Mouse (Mus musculus): ENCODE data around the gene Rfesd. TPM values are rescaled to one million over a fixed set of nuclear protein-coding genes. Genes with fewer than 3 reads are reported as not detected.

Gene Rfesd
- polyA plus RNA-seq, 1 experiment from 2014 or later: 21.2 TPM

GRCm38 (mm10) chr13:76056261-76056724 is 37.8 kb upstream of the Rfesd start:
- Histone ChIP-seq H3K27ac (0 out of 2 replicates have a peak overlapping the region, but pooled peaks have one; percentile 3), H3K9ac (peak overlapping the region; percentile 61), H3K9me3 (ENCODE audit: control insufficient read depth, low read length) (no peaks in the 10 kb centered on the region), H3K4me1 (replicated peaks; ENCODE audit: control insufficient read depth, insufficient read depth, low read length) (no peaks in the 10 kb centered on the region), H3K4me2 (replicated peaks) (peak overlapping the region; percentile 98), H3K4me3 (replicated peaks; ENCODE audit: low read length) (peak overlapping the region; percentile 53), H3K27me3 (ENCODE audit: control insufficient read depth, insufficient read depth, low read length) (peaks cover 29% of the 10 kb centered on the region), H3K36me3 (replicated peaks; ENCODE audit: control insufficient read depth, insufficient read depth) (no peaks in the 10 kb centered on the region)
- ATAC-seq (ENCODE audit: low FRiP score) (peak; percentile 91), DNase-seq (ENCODE audit: low spot score) (peak; percentile 66)
- WGBS: under 1% methylated on average over 34 of the region's 34 CpGs

DNA sequence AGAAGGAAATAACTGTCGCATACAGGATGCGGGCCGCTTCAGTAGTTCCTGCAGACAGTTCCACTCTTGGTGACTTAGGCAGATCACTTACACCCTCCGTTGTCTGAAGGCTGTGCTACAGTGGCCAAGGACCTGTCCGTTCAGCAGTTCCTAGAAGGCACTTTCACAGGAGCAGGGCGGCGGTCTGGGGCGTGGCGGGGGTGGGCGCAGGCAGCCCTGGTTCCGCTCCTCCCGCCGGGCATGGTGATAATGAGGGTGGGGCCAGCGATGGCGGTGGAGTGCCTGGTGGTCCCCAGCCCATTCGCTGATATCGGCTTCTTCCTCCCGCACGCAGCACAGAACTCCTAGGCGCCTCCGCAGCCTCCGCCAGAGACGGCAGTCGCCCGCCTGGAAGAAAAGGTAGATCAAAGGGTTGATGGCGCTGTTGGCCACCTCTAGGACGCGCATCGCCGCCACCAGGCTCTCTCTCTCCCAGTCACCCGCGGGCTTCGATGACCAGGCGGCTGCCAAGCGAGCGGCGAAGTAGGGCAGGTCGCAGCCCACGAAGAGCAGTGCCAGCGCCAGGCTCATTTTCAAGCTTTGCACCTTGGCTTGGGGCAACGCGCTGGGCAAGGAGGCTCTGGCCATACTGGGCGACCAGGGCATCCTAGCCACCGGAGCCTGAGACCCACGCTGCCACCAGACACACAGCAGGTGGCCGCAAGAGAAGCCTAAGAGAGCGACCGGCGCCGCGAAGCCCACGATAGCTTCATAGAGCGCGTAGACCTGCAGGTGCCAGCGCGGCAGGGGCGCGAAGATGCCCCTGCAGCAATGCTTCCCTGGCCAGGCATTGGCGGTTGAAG is 37.1 kb upstream of the Rfesd start:
- peak overlapping the region; percentile 61 for H3K9ac ChIP-seq
- peak; percentile 28 for DNase-seq (ENCODE audit: low spot score)
- peaks cover 29% of the 10 kb centered on the region for H3K27me3 ChIP-seq (ENCODE audit: control insufficient read depth, insufficient read depth, low read length)
- peak overlapping the region; percentile 53 for H3K4me3 ChIP-seq (replicated peaks; ENCODE audit: low read length)
- under 1% methylated on average over 54 of the region's 59 CpGs for WGBS
- H3K4me2 ChIP-seq (replicated peaks): peak overlapping the region; percentile 98
- H3K36me3 ChIP-seq (replicated peaks; ENCODE audit: control insufficient read depth, insufficient read depth): no peaks in the 10 kb centered on the region
- H3K27ac ChIP-seq: 0 out of 2 replicates have a peak overlapping the region, but pooled peaks have one; percentile 3
- no peaks in the 10 kb centered on the region for H3K9me3 ChIP-seq (ENCODE audit: control insufficient read depth, low read length)
- peak; percentile 74 for ATAC-seq (ENCODE audit: low FRiP score)
- H3K4me1 ChIP-seq (replicated peaks; ENCODE audit: control insufficient read depth, insufficient read depth, low read length): no peaks in the 10 kb centered on the region

GRCm38 (mm10) chr13:76044971-76045370 is 26.5 kb upstream of the Rfesd start:
- Histone ChIP-seq H3K9me3 (ENCODE audit: control insufficient read depth, low read length) (no peaks in the 10 kb centered on the region; the same call in 1 of the 2 replicates), H3K4me1 (replicated peaks; ENCODE audit: control insufficient read depth, insufficient read depth, low read length) (no peaks in the 10 kb centered on the region), H3K27ac (no peak overlapping the region)

GRCm38 (mm10) chr13:76042455-76042854 is 23.9 kb upstream of the Rfesd start:
- ATAC-seq (ENCODE audit: low FRiP score) (no peak), DNase-seq (ENCODE audit: low spot score) (no peak)
- no peaks in the 10 kb centered on the region; the same call in 1 of the 2 replicates for H3K9me3 ChIP-seq (ENCODE audit: control insufficient read depth, low read length)
- H3K9ac ChIP-seq: no peak overlapping the region
- H3K4me1 ChIP-seq (replicated peaks; ENCODE audit: control insufficient read depth, insufficient read depth, low read length): no peaks in the 10 kb centered on the region
- H3K4me2 ChIP-seq (replicated peaks): no peak overlapping the region
- no peaks in the 10 kb centered on the region for H3K27me3 ChIP-seq (ENCODE audit: control insufficient read depth, insufficient read depth, low read length)
- no peak overlapping the region for H3K27ac ChIP-seq
- no peak overlapping the region for H3K4me3 ChIP-seq (replicated peaks; ENCODE audit: low read length)
- WGBS: 57% methylated on average over 1 of the region's 1 CpGs
- no peaks in the 10 kb centered on the region for H3K36me3 ChIP-seq (replicated peaks; ENCODE audit: control insufficient read depth, insufficient read depth)

More at GRCm38 (mm10) chr13:76044971-76045370, 26.5 kb upstream of the Rfesd start:
- Histone ChIP-seq H3K9ac (no peak overlapping the region), H3K4me2 (replicated peaks) (no peak overlapping the region), H3K4me3 (replicated peaks; ENCODE audit: low read length) (no peak overlapping the region), H3K27me3 (ENCODE audit: control insufficient read depth, insufficient read depth, low read length) (no peaks in the 10 kb centered on the region), H3K36me3 (replicated peaks; ENCODE audit: control insufficient read depth, insufficient read depth) (no peaks in the 10 kb centered on the region)
- ATAC-seq (ENCODE audit: low FRiP score) (no peak), DNase-seq (ENCODE audit: low spot score) (no peak)

- DNase-seq (ENCODE audit: low spot score): no peak
- Histone ChIP-seq H3K9me3 (ENCODE audit: control insufficient read depth, low read length) (no peaks in the 10 kb centered on the region), H3K9ac (no peak overlapping the region), H3K27ac (no peak overlapping the region), H3K4me2 (replicated peaks) (no peak overlapping the region), H3K4me1 (replicated peaks; ENCODE audit: control insufficient read depth, insufficient read depth, low read length) (no peaks in the 10 kb centered on the region), H3K4me3 (replicated peaks; ENCODE audit: low read length) (no peak overlapping the region), H3K27me3 (ENCODE audit: control insufficient read depth, insufficient read depth, low read length) (no peaks in the 10 kb centered on the region), H3K36me3 (replicated peaks; ENCODE audit: control insufficient read depth, insufficient read depth) (no peaks in the 10 kb centered on the region)
- ATAC-seq (ENCODE audit: low FRiP score): no peak
- 83% methylated on average over 3 of the region's 3 CpGs for WGBS
These were observed 6.1 kb upstream of the Rfesd start for GRCm38 (mm10) chr13:76024588-76024987.

GRCm38 (mm10) chr13:76021782-76022181 is 3.3 kb upstream of the Rfesd start:
- DNase-seq (ENCODE audit: low spot score) (no peak), ATAC-seq (ENCODE audit: low FRiP score) (no peak)
- Histone ChIP-seq H3K36me3 (replicated peaks; ENCODE audit: control insufficient read depth, insufficient read depth) (no peaks in the 10 kb centered on the region), H3K4me3 (replicated peaks; ENCODE audit: low read length) (no peak overlapping the region), H3K4me2 (replicated peaks) (no peak overlapping the region), H3K4me1 (replicated peaks; ENCODE audit: control insufficient read depth, insufficient read depth, low read length) (peaks cover 12% of the 10 kb centered on the region), H3K27ac (no peak overlapping the region), H3K27me3 (ENCODE audit: control insufficient read depth, insufficient read depth, low read length) (no peaks in the 10 kb centered on the region), H3K9ac (no peak overlapping the region), H3K9me3 (ENCODE audit: control insufficient read depth, low read length) (no peaks in the 10 kb centered on the region)
- 95% methylated on average over 2 of the region's 2 CpGs for WGBS

DNA sequence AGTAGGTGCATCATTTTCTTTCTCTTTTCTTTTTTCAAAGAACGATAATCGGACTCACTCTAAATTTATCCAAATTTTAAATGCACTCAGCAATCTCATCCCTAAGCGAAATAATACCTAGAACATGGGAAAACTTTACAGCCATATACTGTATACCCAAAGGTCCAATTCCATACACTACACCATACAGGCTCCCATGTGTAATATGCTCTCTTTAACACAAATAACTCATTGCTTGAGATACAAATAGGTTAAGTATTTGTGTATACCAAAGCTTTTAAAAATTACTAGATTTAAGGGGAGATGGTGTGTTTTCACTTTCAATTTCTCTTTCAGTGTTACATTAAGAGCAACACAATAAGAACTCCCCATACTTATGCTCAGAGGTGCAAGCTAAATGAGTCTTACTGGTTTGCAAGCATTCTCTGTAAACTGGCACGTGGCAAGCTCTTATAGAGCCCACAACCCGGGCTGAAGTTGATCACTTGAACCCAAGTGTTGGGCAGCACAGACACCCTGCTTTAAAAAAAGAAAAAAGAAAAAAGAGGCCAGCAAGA is 403 bp upstream of the Rfesd start:
- Histone ChIP-seq H3K27me3 (ENCODE audit: control insufficient read depth, insufficient read depth, low read length) (no peaks in the 10 kb centered on the region), H3K36me3 (replicated peaks; ENCODE audit: control insufficient read depth, insufficient read depth) (no peaks in the 10 kb centered on the region), H3K4me1 (replicated peaks; ENCODE audit: control insufficient read depth, insufficient read depth, low read length) (peaks cover 12% of the 10 kb centered on the region), H3K4me2 (replicated peaks) (peak overlapping the region; percentile 73), H3K9me3 (ENCODE audit: control insufficient read depth, low read length) (no peaks in the 10 kb centered on the region), H3K4me3 (replicated peaks; ENCODE audit: low read length) (peak overlapping the region; percentile 75), H3K27ac (peak overlapping the region; percentile 34; the same call in 1 of the 2 replicates), H3K9ac (peak overlapping the region; percentile 53)
- DNase-seq (ENCODE audit: low spot score) (peak; percentile 27), ATAC-seq (ENCODE audit: low FRiP score) (peak; percentile 62)
- WGBS: 44% methylated on average over 5 of the region's 5 CpGs

- no peak for ATAC-seq (ENCODE audit: low FRiP score)
- H3K4me1 ChIP-seq (replicated peaks; ENCODE audit: control insufficient read depth, insufficient read depth, low read length): peaks cover 12% of the 10 kb centered on the region
- no peaks in the 10 kb centered on the region for H3K27me3 ChIP-seq (ENCODE audit: control insufficient read depth, insufficient read depth, low read length)
- H3K4me3 ChIP-seq (replicated peaks; ENCODE audit: low read length): peak overlapping the region; percentile 75
- H3K9ac ChIP-seq: peak overlapping the region; percentile 91
- H3K27ac ChIP-seq: peak overlapping the region; percentile 96
- WGBS: 69% methylated on average over 4 of the region's 4 CpGs
- peak overlapping the region; percentile 73 for H3K4me2 ChIP-seq (replicated peaks)
- H3K9me3 ChIP-seq (ENCODE audit: control insufficient read depth, low read length): no peaks in the 10 kb centered on the region
- H3K36me3 ChIP-seq (replicated peaks; ENCODE audit: control insufficient read depth, insufficient read depth): no peaks in the 10 kb centered on the region
- DNase-seq (ENCODE audit: low spot score): no peak
These were observed 1.1 kb downstream of the Rfesd start for GRCm38 (mm10) chr13:76017465-76017864.

GRCm38 (mm10) chr13:76014511-76014910 is 4.0 kb downstream of the Rfesd start:
- Histone ChIP-seq H3K36me3 (replicated peaks; ENCODE audit: control insufficient read depth, insufficient read depth) (no peaks in the 10 kb centered on the region), H3K4me3 (replicated peaks; ENCODE audit: low read length) (no peak overlapping the region), H3K4me2 (replicated peaks) (no peak overlapping the region), H3K27me3 (ENCODE audit: control insufficient read depth, insufficient read depth, low read length) (no peaks in the 10 kb centered on the region), H3K9me3 (ENCODE audit: control insufficient read depth, low read length) (no peaks in the 10 kb centered on the region), H3K27ac (no peak overlapping the region), H3K4me1 (replicated peaks; ENCODE audit: control insufficient read depth, insufficient read depth, low read length) (peaks cover 12% of the 10 kb centered on the region), H3K9ac (no peak overlapping the region)
- no peak for ATAC-seq (ENCODE audit: low FRiP score)
- DNase-seq (ENCODE audit: low spot score): no peak
- 82% methylated on average over 2 of the region's 2 CpGs for WGBS
